In the genomic region with DNA sequence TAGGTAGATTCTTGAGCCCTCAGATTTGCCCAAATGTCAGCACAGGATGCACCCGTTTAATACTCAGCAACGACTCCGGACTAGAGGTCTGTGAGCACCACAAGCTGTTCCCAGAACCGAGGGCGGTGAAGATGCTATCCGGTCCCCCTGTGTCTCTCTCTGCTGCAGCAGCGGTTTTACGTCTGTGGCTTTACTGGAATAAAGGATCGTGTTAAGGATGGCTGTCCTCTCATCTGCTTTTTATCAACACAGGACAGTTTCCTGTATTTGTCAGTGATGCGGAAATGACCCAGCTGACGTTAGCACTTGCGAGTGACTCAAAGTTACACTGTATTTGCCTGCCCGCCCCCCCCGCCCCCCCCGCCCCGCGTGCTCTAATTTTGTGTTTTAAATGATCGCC, we compare ENCODE assay signal across 8 mouse cellular contexts. TPM values are rescaled to one million over a fixed set of nuclear protein-coding genes. Genes with fewer than 3 reads are reported as not detected.
DNase-seq lines count a peak whose midpoint lies in the region; ATAC-seq and TF ChIP-seq lines count a peak whose summit lies in the region.

No protein-coding gene starts in this region.

- H3K9me3 ChIP-seq in heart, embryonic 13.5 days: no peaks in the 10 kb centered on the region
- no peaks in the 10 kb centered on the region for H3K9me3 ChIP-seq in limb, embryonic 14.5 days (ENCODE audit: control insufficient read depth, low read length)

- no peak for ATAC-seq in heart, embryonic 13.5 days (ENCODE audit: extremely low read depth, insufficient number of reproducible peaks, low FRiP score, low TSS enrichment)
- ATAC-seq in limb, embryonic 14.5 days (ENCODE audit: low FRiP score, low read depth): no peak

- H3K36me3 ChIP-seq in thymus, adult 2 months (ENCODE audit: control insufficient read depth, insufficient read depth, low read length): no peaks in the 10 kb centered on the region
- H3K36me3 ChIP-seq in heart, embryonic 13.5 days: no peaks in the 10 kb centered on the region
- no peaks in the 10 kb centered on the region for H3K36me3 ChIP-seq in limb, embryonic 14.5 days (ENCODE audit: control insufficient read depth, insufficient read depth, low read length)

- peak overlapping the region; percentile 43 for H3K4me3 ChIP-seq in thymus, adult 2 months (ENCODE audit: control insufficient read depth, insufficient read depth, low read length)
- peak overlapping the region; percentile 24 for H3K4me3 ChIP-seq in heart, embryonic 13.5 days
- H3K4me3 ChIP-seq in limb, embryonic 14.5 days (replicated peaks; ENCODE audit: low read length): no peak overlapping the region

- H3K9ac ChIP-seq in heart, embryonic 13.5 days: peak overlapping the region; percentile 24; the same call in 1 of the 2 replicates
- no peak overlapping the region for H3K9ac ChIP-seq in limb, embryonic 14.5 days (ENCODE audit: low read depth, low read length, severe bottlenecking)

- peak overlapping the region; percentile 51 for H3K4me2 ChIP-seq in heart, embryonic 13.5 days
- peak overlapping the region; percentile 10; the same call in 1 of the 2 replicates for H3K4me2 ChIP-seq in limb, embryonic 14.5 days (replicated peaks; ENCODE audit: low read depth, low read length, severe bottlenecking)

- H3K4me1 ChIP-seq in thymus, adult 2 months (replicated peaks; ENCODE audit: control insufficient read depth, insufficient read depth, low read length): peaks cover 5% of the 10 kb centered on the region; the same call in 1 of the 2 replicates
- H3K4me1 ChIP-seq in heart, embryonic 13.5 days: peaks cover 11% of the 10 kb centered on the region
- H3K4me1 ChIP-seq in limb, embryonic 14.5 days (ENCODE audit: control insufficient read depth, insufficient read depth, low read length): peaks cover 22% of the 10 kb centered on the region

- H3K27me3 ChIP-seq in thymus, adult 2 months (ENCODE audit: control insufficient read depth, insufficient read depth, low read length): no peaks in the 10 kb centered on the region
- no peaks in the 10 kb centered on the region for H3K27me3 ChIP-seq in heart, embryonic 13.5 days (replicated peaks)
- no peaks in the 10 kb centered on the region for H3K27me3 ChIP-seq in limb, embryonic 14.5 days (ENCODE audit: control insufficient read depth, insufficient read depth, low read length)

- H3K27ac ChIP-seq in thymus, adult 2 months (ENCODE audit: control insufficient read depth, insufficient read depth, low read length): 0 out of 2 replicates have a peak overlapping the region, but pooled peaks have one; percentile 2
- H3K27ac ChIP-seq in heart, embryonic 13.5 days (replicated peaks): peak overlapping the region; percentile 85
- H3K27ac ChIP-seq in limb, embryonic 14.5 days (replicated peaks; ENCODE audit: low read depth, low read length): peak overlapping the region; percentile 86

- peak; percentile 18 for DNase-seq in thymus, adult 2 months
- DNase-seq in thymus, adult 18-20 months: no peak
- DNase-seq in limb, embryonic 14.5 days (ENCODE audit: low spot score): no peak
- peak; percentile 64 to 68 for DNase-seq in natural killer cell, adult 2 months (ENCODE audit: low spot score in 2 of 2)
- DNase-seq in cerebellum, adult 11 months: no peak
- no peak for DNase-seq in adrenal gland, adult 2 months
- DNase-seq in gastrocnemius, postnatal 4 days (ENCODE audit: low spot score in 2 of 2): no peak

- WGBS in thymus, adult 2 months: 4% methylated on average over 18 of the region's 18 CpGs
- 35% methylated on average over 18 of the region's 18 CpGs for WGBS in heart, embryonic 13.5 days
- WGBS in limb, embryonic 14.5 days: 51% methylated on average over 18 of the region's 18 CpGs

- no peak for TF ChIP-seq CTCF in thymus, adult 2 months (IDR thresholded peaks at IDR 0.05; ENCODE audit: borderline replicate concordance, control insufficient read depth, extremely low read depth, insufficient read depth, low read length, poor library complexity)

- no peak for TF ChIP-seq POLR2A in thymus, adult 2 months (IDR thresholded peaks at IDR 0.05; ENCODE audit: control insufficient read depth, extremely low read depth, insufficient read depth, low read length, poor library complexity)
- no peak for TF ChIP-seq POLR2A in limb, embryonic 14.5 days (IDR thresholded peaks at IDR 0.05; ENCODE audit: borderline replicate concordance, extremely low read depth, insufficient read depth, insufficient read length)

RNA-seq across cellular contexts. Expression of gene Cemip2, which starts 40.7 kb away (rescaled TPM):
- polyA plus RNA-seq in thymus, adult 2 months (2012; rRNA removed): 3.1 TPM in 2 replicates
- polyA plus RNA-seq in heart, embryonic 13.5 days (2015; fragmentation: Nextera tagmentation; extraction: Ambion mirVana): 55.2 and 58.9 TPM in 2 replicates
- polyA plus RNA-seq in limb, embryonic 14.5 days (2012; rRNA removed): 16.1 and 17.1 TPM in 2 replicates
- 31.1 and 33.3 TPM in 2 replicates for polyA plus RNA-seq in limb, embryonic 14.5 days (2014; fragmentation: Nextera tagmentation; extraction: Ambion mirVana)
- 10 to 100 TPM; 16.4 to 21.6 TPM for total RNA-seq in adrenal gland, adult 2 months (2021)
- polyA plus RNA-seq in adrenal gland, adult 2 months (2012; rRNA removed): 3.3 and 3.7 TPM in 2 replicates
- total RNA-seq in gastrocnemius, postnatal 4 days (2021): 10 to 100 TPM; 19.8 to 22.5 TPM

Comparison
In these comparisons a context has a peak if more than half of its experiments do, and no peak if none do; other contexts are left out.
1. DNase-seq: peak in thymus, adult 2 months (single experiment) and natural killer cell, adult 2 months (2 of 2); none in thymus, adult 18-20 months (0 of 2), limb, embryonic 14.5 days (single experiment), cerebellum, adult 11 months (single experiment), adrenal gland, adult 2 months (single experiment) and gastrocnemius, postnatal 4 days (0 of 2).
2. H3K27ac ChIP-seq: peak in every context shown above with its lines; median percentile 86 in limb, embryonic 14.5 days; 85 in heart, embryonic 13.5 days; 2 in thymus, adult 2 months.